Mouse (Mus musculus): ENCODE measurements around the gene Jpt2. TPM values are rescaled to one million over a fixed set of nuclear protein-coding genes. Genes with fewer than 3 reads are reported as not detected.
"Not testable (repeated sequence)": the region's sequence is repeated elsewhere in the genome, so short reads cannot be mapped to it uniquely, and the experiment has no call there.

The Jpt2 gene
- polyA plus RNA-seq (2012; rRNA removed), result 62.9 and 65.5 TPM in 2 replicates

DNA sequence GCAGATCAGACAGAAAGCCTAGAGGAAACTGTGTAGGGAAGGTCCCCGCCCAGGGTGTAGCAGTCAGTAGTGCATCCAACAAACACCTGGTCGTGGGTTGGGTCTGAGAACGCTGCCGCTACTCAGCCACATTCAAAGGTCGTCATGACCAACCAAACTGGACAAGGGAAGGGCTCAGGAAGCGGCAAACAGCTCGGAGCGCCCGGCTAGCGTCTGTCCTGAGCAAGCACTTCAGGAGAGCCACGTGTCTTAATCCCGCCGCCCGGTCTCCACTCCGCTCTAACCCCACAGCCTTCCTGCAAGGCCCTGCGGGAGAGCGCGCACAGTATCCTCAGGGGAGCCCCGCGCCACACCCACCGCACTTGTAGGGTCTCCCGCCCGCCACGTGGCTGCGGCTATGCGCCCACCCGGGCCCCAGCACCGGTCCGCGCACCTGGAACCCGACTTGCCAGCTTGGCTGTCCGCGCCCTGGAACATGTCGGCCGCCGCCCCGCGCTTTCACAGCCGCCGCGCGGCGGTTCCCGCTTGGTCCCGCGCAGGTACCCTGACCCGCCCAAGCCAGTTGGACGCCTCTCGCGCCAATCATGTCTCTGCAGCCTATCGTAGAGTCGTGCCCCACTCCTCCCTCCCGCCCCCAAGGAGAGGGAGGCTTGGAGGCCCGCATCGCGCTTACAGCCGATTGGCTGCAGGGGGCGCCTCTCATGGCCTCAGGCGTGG is at the start of gene Jpt2:
Gene Jpt2 (minus strand): TSS at position 555 of the 717 bp plus-strand sequence.
- peak; percentile 99 for DNase-seq (ENCODE audit: low read depth)
- TF ChIP-seq CTCF (IDR thresholded peaks at IDR 0.05; ENCODE audit: borderline replicate concordance, extremely low read depth, insufficient read depth, insufficient read length) (peak; percentile 52; the same call in 1 of the 2 replicates), POLR2A (IDR thresholded peaks at IDR 0.05; ENCODE audit: borderline replicate concordance, extremely low read depth, insufficient read depth, insufficient read length, poor library complexity, severe bottlenecking) (peak; percentile 91)

DNA sequence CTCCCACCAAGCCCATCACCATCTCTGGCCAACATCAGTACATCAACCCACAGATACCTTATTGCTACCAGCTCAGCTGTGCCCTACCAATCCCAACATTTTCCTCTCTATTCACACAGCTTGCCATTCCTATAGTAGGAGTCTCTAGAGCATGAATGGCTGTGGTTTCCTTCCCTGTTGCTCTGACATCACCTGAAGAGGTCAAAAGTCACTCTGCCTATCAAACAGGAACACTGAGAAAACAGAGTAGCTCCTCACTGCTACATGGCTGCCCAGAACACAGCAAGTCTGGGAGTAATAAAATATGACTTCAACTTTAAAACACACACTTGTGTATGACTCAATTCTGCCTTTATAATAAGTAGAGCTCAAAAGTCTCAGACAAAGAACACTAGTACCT is 47.0 kb upstream of the Jpt2 start:
- no peak for TF ChIP-seq POLR2A (IDR thresholded peaks at IDR 0.05; ENCODE audit: borderline replicate concordance, extremely low read depth, insufficient read depth, insufficient read length, poor library complexity, severe bottlenecking)
- no peak for TF ChIP-seq CTCF (IDR thresholded peaks at IDR 0.05; ENCODE audit: borderline replicate concordance, extremely low read depth, insufficient read depth, insufficient read length)
- no peak for DNase-seq (ENCODE audit: low read depth)

DNA sequence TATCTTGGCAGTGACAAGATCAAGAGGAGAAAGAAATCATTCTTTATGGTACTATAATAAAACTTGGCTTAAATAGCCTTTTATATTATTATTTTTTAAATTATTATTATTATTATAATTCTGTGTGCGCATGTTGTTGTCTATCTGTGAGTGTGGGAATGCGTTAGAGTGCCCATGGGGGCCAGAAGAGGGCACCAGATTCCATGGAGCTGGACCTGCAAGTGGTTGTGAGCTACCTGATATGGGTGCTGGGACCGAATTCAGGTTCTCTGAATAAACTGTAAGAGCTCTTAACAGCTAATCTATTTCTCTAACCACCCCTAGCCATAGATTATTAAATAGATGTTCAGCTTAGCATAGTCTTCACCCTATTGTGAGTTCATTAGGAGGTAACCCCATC is 44.6 kb upstream of the Jpt2 start:
- no peak for TF ChIP-seq CTCF (IDR thresholded peaks at IDR 0.05; ENCODE audit: borderline replicate concordance, extremely low read depth, insufficient read depth, insufficient read length)
- no peak for DNase-seq (ENCODE audit: low read depth)

DNA sequence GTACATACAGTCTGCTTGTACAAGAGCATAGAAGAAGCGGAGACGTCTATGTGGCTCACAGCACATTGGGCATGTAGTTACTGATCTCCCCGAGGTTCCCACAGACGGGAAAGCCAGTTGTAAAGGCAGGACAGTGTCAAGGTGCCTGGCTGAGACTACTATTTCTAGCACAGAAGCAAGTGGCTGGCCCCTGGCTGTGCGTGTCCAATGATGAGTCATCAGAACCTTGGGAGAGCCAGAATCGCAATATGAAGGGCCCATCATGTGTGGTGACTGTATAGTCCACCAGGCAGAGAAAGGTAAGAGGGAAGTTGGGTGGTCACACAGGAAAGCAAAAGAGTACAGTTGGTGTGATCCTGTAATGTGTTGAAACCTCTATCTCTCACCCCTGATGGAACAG is 34.2 kb upstream of the Jpt2 start:
- DNase-seq (ENCODE audit: low read depth), result no peak
- TF ChIP-seq CTCF (IDR thresholded peaks at IDR 0.05; ENCODE audit: borderline replicate concordance, extremely low read depth, insufficient read depth, insufficient read length) (no peak), POLR2A (IDR thresholded peaks at IDR 0.05; ENCODE audit: borderline replicate concordance, extremely low read depth, insufficient read depth, insufficient read length, poor library complexity, severe bottlenecking) (no peak)

DNA sequence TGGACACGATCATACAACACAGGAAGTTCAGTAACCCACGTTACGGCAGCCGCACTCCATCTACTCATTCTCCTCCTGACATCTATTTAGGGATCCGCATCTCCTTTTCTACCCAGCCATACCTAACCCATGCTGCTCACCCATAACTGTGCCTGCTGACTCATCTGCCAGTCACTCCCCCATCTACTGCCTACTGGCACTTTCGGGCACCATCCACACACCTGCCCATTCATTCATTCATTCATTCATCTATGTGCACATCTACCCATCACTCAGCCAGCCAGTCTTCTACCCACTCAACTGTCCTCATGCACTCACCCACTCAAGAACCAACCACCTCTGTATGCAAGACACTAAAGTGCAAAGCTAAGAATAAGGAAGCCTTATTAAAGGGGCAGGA is 26.7 kb upstream of the Jpt2 start:
- TF ChIP-seq POLR2A (IDR thresholded peaks at IDR 0.05; ENCODE audit: borderline replicate concordance, extremely low read depth, insufficient read depth, insufficient read length, poor library complexity, severe bottlenecking), result no peak
- TF ChIP-seq CTCF (IDR thresholded peaks at IDR 0.05; ENCODE audit: borderline replicate concordance, extremely low read depth, insufficient read depth, insufficient read length), result no peak
- DNase-seq (ENCODE audit: low read depth), result no peak

DNA sequence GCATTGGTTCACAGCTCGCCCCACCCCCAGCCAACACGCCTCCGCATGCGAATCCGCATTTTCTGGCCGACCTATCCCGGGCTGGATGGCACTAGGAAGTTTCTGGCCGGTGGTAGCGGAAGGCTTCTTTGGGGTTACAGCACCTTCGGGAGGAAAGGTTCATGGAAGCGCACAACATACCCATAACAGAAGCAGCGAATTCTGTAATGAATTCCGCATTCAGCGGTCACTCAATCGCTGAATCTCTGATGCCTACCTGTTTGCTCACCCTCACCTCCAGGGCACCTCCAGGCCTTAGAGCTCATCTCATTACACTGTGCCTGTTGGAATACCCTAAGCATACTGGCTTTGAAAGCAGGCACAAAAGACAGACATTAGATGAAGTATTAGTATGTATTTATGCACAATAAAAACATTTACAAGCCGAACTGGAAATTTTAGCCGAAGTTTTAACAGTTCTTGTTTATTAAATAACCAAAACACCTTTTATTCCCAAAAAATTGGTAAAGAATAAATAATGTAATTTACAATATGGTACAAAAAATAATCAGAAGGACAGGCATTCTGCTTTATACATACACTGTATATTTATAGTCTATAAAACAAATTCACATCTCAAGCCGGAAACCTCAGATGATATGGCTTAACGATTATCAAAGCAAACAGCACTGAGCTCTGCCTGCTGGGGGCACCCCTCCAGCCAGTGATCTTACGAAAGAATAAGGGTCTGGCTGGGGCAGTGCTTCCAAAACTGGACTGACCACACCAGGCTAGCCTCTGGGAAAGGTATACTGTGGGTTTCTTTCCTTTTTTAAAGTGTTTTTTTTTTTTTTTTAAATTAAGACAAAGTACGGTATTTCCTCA is 595 bp upstream of the Jpt2 start:
- TF ChIP-seq CTCF (IDR thresholded peaks at IDR 0.05; ENCODE audit: borderline replicate concordance, extremely low read depth, insufficient read depth, insufficient read length), result no peak
- TF ChIP-seq POLR2A (IDR thresholded peaks at IDR 0.05; ENCODE audit: borderline replicate concordance, extremely low read depth, insufficient read depth, insufficient read length, poor library complexity, severe bottlenecking), result no peak

DNA sequence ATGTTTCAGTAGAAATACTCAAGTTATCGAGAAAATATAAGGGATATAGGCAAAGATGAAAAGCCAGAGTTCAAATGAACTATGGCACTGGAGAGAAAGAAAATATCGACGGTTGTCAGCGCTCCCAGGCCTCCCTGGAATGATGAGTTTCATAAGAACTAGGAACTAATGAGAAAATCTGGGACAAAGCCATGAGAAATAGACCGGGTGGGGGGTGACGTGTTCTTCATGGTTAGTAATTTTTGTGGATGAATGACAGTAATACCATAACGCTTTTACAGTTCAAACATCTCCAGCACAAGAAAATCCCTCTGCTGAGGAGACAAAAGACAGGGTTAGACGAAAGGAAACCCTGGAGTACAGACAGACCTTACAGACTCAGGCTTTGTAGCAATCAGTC is 1.1 kb downstream of the Jpt2 start:
- peak; percentile 26 for DNase-seq (ENCODE audit: low read depth)
- TF ChIP-seq POLR2A (IDR thresholded peaks at IDR 0.05; ENCODE audit: borderline replicate concordance, extremely low read depth, insufficient read depth, insufficient read length, poor library complexity, severe bottlenecking) (no peak), CTCF (IDR thresholded peaks at IDR 0.05; ENCODE audit: borderline replicate concordance, extremely low read depth, insufficient read depth, insufficient read length) (no peak)

More for the DNA sequence above, 595 bp upstream of the Jpt2 start:
- peak; percentile 1 for DNase-seq (ENCODE audit: low read depth)

DNA sequence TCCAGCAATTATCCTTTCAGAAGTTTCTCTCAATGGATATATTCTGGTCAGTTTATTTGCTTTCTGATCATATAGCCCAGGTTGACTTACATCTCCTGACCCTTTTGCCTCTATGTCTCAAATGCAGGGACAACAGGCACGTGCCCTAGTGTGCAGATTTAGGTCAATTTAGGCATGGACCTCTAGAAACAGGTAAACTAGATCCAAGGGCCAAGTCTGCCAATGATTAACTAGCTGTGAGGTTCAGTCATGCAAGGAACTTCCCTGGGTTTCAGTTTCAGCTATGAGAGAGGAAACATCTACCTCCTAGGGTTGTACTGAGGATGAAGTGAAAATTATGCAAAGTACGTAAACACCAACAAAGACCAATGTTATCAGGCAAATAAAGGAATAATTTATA is 7.2 kb downstream of the Jpt2 start:
- no peak for TF ChIP-seq POLR2A (IDR thresholded peaks at IDR 0.05; ENCODE audit: borderline replicate concordance, extremely low read depth, insufficient read depth, insufficient read length, poor library complexity, severe bottlenecking)
- no peak for TF ChIP-seq CTCF (IDR thresholded peaks at IDR 0.05; ENCODE audit: borderline replicate concordance, extremely low read depth, insufficient read depth, insufficient read length)

DNA sequence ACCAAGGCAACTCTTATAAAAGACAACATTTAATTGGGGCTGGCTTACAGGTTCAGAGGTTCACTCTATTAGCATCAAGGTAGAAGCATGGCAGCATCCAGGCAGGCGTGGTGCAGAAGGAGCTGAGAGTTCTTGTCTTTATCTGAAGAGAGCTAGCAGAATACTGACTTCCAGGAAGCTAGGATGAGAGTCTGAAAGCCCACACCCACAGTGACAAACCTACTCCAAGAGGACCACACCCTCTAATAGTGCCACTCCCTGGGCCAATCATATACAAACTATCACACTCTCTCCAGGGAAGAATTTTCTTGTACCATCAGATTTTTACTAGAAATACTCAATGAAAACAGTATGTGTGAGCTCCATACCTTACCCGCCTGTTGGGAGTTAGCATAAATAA is 9.8 kb downstream of the Jpt2 start:
- TF ChIP-seq CTCF (IDR thresholded peaks at IDR 0.05; ENCODE audit: borderline replicate concordance, extremely low read depth, insufficient read depth, insufficient read length) (no peak), POLR2A (IDR thresholded peaks at IDR 0.05; ENCODE audit: borderline replicate concordance, extremely low read depth, insufficient read depth, insufficient read length, poor library complexity, severe bottlenecking) (no peak)
- DNase-seq (ENCODE audit: low read depth), result no peak

More for the DNA sequence above, 7.2 kb downstream of the Jpt2 start:
- DNase-seq (ENCODE audit: low read depth), result no peak

DNA sequence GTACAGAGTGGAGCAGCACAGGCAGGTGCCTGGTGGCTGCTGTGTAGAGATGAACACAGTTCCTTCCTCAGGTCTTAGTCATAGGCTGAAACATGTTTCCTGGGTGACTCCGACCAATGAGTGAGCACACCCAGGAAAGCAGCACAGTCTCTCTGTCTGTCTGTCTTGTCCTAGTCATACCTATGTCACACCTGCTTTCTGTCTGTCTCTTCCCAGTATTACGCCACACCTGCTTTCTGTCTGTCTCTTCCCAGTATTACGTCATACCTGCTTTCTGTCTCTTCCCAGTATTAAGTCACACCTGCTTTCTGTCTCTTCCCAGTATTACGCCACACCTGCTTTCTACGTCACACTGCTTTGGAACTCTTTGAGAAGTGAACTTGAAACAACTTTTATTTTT is 12.3 kb downstream of the Jpt2 start:
- no peak for DNase-seq (ENCODE audit: low read depth)
- TF ChIP-seq POLR2A (IDR thresholded peaks at IDR 0.05; ENCODE audit: borderline replicate concordance, extremely low read depth, insufficient read depth, insufficient read length, poor library complexity, severe bottlenecking), result no peak
- no peak for TF ChIP-seq CTCF (IDR thresholded peaks at IDR 0.05; ENCODE audit: borderline replicate concordance, extremely low read depth, insufficient read depth, insufficient read length)

DNA sequence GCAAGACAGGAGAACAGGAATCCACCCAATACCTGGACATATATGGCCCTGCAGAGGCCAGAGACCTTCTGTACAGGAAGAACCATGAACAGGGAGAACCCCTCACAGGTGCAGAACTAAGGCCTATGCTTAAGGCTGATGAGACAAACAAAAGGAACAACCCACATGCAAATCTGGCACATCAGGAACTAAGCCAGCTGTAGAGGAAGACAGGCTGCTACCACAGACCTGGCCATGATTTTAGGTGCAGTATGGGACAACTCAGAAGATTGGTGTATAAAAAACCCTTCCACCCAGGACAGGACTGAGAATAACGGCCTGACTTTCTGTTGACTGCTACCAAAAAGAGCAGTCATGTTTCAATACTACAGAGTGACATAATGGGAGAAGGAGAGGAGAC is 16.9 kb downstream of the Jpt2 start:
- DNase-seq (ENCODE audit: low read depth), result not testable (repeated sequence)

DNA sequence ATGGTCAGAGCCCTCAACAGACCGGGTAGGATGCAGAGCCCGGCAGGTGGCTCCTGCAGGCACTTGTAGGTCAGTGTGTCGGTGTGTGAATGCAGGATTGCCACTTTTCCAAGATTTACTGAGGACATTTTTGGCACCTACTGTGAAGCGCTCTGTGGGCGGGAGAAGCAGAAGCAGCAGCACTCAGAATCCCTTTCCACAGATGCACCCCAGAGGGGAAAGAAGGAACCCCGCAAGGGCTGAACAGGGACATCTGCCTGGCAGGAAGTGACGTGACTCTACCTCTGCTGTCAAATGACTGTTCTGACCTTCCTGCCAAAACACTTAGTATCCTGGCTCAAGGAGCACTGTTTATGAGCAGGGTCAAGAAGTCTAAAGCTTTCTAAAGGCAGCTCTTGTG is 17.5 kb downstream of the Jpt2 start:
- DNase-seq (ENCODE audit: low read depth), result no peak
- TF ChIP-seq CTCF (IDR thresholded peaks at IDR 0.05; ENCODE audit: borderline replicate concordance, extremely low read depth, insufficient read depth, insufficient read length) (no peak), POLR2A (IDR thresholded peaks at IDR 0.05; ENCODE audit: borderline replicate concordance, extremely low read depth, insufficient read depth, insufficient read length, poor library complexity, severe bottlenecking) (no peak)

Data from brain, embryonic 14.5 days (tissue).